Mouse (Mus musculus): ENCODE data around the gene Ranbp1. TPM values are rescaled to one million over a fixed set of nuclear protein-coding genes. Genes with fewer than 3 reads are reported as not detected.

The Ranbp1 gene
- polyA plus RNA-seq, 1 experiment, result not detected

DNA sequence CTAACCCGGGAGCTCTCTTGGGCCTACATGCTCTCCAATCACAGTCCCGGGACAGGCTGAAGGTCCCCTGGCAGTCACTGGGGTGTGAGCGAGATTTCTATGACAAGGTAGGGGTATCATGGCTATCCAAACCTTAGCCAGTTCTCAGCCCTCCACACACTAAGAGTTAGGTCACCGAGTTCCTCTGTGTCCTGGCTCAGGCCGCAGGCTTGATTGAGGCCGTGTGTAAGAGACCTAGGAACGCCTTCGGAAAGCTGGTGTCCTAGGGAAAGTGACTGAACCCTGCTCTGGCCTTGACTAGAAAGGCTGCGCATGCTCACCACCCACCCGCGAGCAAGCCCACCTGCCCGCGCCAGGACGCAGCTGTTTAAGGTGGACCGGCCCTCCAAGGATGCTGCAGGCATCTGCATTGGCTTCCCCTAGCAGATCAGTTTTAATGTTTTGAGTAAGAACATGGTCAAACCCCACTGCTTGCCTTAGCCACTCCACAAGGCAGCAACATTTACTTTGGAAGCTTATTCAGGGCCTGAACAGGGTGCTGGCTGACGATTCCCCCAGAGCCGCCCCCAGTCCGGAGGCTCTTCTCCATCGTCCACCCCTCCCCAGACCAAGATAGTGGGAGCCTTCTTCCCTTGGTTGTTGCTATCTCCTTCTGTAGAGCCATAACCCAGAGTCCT, 13.0 kb downstream of the Ranbp1 start:
- Histone ChIP-seq H3K27ac (ENCODE audit: insufficient read depth, low read depth, low read length) (peak overlapping the region; percentile 94), H3K4me3 (ENCODE audit: insufficient read depth, low read depth, low read length) (peak overlapping the region; percentile 61), H3K4me1 (ENCODE audit: control insufficient read depth, insufficient read depth, low read length) (peaks cover 28% of the 10 kb centered on the region)
- TF ChIP-seq POLR2A (IDR thresholded peaks at IDR 0.05; ENCODE audit: insufficient read depth, low read depth, low read length), result peak; percentile 14; the same call in 1 of the 2 replicates
- no peak for TF ChIP-seq CTCF (IDR thresholded peaks at IDR 0.05; ENCODE audit: insufficient read depth, low read depth, low read length)
- 2% methylated on average over 19 of the region's 19 CpGs for WGBS

DNA sequence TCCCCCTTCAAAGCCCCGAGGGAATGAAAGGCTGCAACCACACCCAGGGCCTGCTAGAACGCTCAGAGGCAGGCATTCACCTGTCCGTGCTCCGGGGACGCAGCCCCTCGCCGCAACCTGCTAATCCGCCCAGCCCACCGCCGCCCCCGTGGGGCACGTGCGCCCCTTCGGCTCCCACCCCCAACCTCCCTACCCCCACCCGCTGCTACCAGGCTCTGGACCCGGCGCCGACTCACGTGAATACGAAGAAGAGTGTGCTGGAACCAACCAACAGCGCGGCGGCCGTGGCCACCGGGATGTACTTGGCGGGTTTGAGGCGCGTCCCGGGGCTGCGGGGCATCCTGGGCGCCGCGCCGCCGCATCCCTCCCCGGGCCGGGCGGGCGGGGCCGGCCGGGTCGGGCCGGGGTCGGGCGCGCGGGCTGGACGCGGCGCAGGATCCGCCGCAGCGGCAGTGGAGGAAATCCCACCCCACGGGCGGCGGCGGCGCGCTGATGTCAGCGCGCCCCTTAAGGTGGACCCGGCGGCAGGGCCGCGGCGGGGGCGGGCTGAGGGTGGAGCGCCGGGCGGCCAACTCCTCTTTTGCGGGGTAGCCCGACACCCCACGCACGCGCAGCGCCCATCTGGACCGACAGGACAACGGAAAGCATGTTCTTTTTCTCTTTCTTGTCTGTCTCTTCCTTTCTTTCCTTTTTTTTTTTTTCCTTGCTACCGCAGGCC, 13.7 kb downstream of the Ranbp1 start, which contains the start of gene Zdhhc8:
Gene Zdhhc8, minus strand, starts transcription at position 466 of the 718 bp plus-strand sequence.
- Histone ChIP-seq H3K4me3 (ENCODE audit: insufficient read depth, low read depth, low read length) (peak within 1 kb of the TSS; percentile 61), H3K27ac (ENCODE audit: insufficient read depth, low read depth, low read length) (peak within 1 kb of the TSS; percentile 94), H3K4me1 (ENCODE audit: control insufficient read depth, insufficient read depth, low read length) (peaks cover 35% of the 10 kb centered on the region)
- peak; percentile 22; the same call in 1 of the 2 replicates for TF ChIP-seq POLR2A (IDR thresholded peaks at IDR 0.05; ENCODE audit: insufficient read depth, low read depth, low read length)
- no peak for TF ChIP-seq CTCF (IDR thresholded peaks at IDR 0.05; ENCODE audit: insufficient read depth, low read depth, low read length)
- WGBS, result under 1% methylated on average over 79 of the region's 79 CpGs

DNA sequence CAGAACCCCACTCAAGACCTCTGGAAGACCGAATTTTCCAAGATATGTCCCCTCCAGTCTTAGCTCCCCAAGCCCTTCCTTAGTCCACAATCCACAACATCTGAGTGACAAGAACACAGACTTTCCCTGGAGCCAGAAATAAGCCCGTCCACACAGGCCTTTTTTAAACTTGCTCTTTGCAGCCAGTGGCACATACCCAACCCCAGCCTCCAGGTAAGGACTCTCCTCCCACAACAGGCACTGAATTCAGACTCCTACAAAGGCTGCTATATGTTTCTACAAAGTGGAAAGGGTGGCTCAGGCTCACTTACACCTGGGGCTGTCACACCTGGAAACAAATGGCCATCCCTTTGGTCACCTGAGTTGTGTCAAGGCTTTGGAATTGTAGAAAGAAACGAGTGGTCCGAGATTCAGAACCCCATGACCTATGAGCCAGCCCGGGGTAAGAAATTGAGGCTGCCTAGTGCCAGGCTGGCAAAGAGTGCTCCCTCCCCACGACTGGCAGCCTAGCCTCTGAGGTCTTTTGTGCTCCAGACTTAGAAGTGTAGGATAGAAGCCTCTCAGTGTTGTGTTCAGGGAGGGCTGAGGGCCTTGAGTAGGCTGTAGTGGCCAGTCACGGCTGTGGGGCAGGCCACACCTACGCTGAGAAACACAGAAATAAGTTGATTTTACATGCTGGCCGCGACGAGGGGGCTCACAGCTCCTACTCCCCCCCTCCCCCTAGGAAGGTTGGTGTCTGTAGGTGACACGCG, 14.4 kb downstream of the Ranbp1 start:
- H3K4me3 ChIP-seq (ENCODE audit: insufficient read depth, low read depth, low read length), result peak overlapping the region; percentile 61
- peaks cover 42% of the 10 kb centered on the region for H3K4me1 ChIP-seq (ENCODE audit: control insufficient read depth, insufficient read depth, low read length)
- 4% methylated on average over 13 of the region's 13 CpGs for WGBS
- H3K27ac ChIP-seq (ENCODE audit: insufficient read depth, low read depth, low read length), result peak overlapping the region; percentile 2
- TF ChIP-seq POLR2A (IDR thresholded peaks at IDR 0.05; ENCODE audit: insufficient read depth, low read depth, low read length) (no peak), CTCF (IDR thresholded peaks at IDR 0.05; ENCODE audit: insufficient read depth, low read depth, low read length) (no peak)

DNA sequence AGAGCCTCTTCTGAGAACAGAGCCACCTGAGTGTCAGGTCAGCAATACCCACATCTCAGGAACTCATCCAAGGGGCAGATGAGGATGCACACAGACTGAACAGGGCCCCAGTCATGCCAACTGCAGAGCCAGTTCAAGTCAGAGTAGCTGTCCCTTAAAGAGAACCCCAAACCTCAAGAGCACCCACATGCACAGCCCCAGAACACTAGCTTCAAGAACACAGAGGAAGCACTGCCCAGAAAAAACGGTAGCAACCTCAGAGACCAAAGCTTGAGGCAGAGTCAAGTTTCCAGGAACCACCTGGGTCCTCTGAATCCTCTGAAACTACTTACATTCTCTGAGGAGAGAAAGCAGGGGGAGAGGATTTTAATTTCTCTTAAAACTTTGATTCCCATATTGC, 15.1 kb downstream of the Ranbp1 start:
- 12% methylated on average over 1 of the region's 1 CpGs for WGBS
- H3K4me1 ChIP-seq (ENCODE audit: control insufficient read depth, insufficient read depth, low read length), result peaks cover 48% of the 10 kb centered on the region
- H3K27ac ChIP-seq (ENCODE audit: insufficient read depth, low read depth, low read length), result no peak overlapping the region
- H3K4me3 ChIP-seq (ENCODE audit: insufficient read depth, low read depth, low read length), result peak overlapping the region; percentile 15
- TF ChIP-seq POLR2A (IDR thresholded peaks at IDR 0.05; ENCODE audit: insufficient read depth, low read depth, low read length), result no peak
- TF ChIP-seq CTCF (IDR thresholded peaks at IDR 0.05; ENCODE audit: insufficient read depth, low read depth, low read length), result no peak

DNA sequence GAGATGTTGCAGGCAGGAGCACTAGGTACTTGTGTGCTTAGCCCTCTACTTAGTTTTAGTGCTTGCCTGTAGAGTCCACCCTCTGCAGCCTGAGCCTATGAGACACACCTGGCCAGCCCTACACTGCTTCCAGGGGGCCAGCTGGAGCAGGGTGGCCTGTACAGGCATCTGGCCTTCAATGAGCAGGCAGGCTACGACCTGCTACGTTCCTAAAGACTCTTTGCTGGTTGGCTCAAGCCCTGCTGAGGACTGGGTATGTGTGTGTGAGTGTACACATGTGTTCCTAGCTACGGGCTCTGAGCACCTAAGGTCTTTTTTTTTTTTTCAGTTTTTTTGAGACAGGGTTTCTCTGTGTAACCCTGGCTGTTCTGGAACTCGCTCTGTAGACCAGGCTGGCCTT, 17.1 kb downstream of the Ranbp1 start:
- TF ChIP-seq CTCF (IDR thresholded peaks at IDR 0.05; ENCODE audit: insufficient read depth, low read depth, low read length), result no peak
- TF ChIP-seq POLR2A (IDR thresholded peaks at IDR 0.05; ENCODE audit: insufficient read depth, low read depth, low read length), result no peak
- 66% methylated on average over 4 of the region's 4 CpGs for WGBS
- Histone ChIP-seq H3K4me1 (ENCODE audit: control insufficient read depth, insufficient read depth, low read length) (peaks cover 63% of the 10 kb centered on the region), H3K27ac (ENCODE audit: insufficient read depth, low read depth, low read length) (peak overlapping the region; percentile 96), H3K4me3 (ENCODE audit: insufficient read depth, low read depth, low read length) (no peak overlapping the region)

DNA sequence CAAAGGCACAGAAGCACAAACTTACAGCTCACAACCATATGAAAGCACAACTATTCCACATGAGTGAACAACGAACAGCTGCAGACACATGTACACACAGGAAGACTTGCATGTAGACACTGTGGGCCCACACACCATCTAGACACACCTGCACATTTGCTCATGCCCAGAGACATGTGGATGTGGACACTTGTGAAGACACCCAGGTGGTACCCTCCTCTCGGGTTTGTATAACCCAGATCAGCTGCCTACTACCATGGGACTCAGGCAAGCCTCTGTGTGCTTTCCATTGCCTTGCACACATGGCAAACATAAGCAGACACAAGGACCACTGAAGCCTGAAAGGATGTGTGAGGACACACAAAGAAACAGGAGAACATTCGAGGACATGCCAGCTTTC, 17.5 kb downstream of the Ranbp1 start:
- TF ChIP-seq POLR2A (IDR thresholded peaks at IDR 0.05; ENCODE audit: insufficient read depth, low read depth, low read length), result no peak
- TF ChIP-seq CTCF (IDR thresholded peaks at IDR 0.05; ENCODE audit: insufficient read depth, low read depth, low read length), result no peak
- 45% methylated on average over 3 of the region's 3 CpGs for WGBS
- H3K4me1 ChIP-seq (ENCODE audit: control insufficient read depth, insufficient read depth, low read length), result peaks cover 60% of the 10 kb centered on the region
- no peak overlapping the region for H3K4me3 ChIP-seq (ENCODE audit: insufficient read depth, low read depth, low read length)
- peak overlapping the region; percentile 96 for H3K27ac ChIP-seq (ENCODE audit: insufficient read depth, low read depth, low read length)

DNA sequence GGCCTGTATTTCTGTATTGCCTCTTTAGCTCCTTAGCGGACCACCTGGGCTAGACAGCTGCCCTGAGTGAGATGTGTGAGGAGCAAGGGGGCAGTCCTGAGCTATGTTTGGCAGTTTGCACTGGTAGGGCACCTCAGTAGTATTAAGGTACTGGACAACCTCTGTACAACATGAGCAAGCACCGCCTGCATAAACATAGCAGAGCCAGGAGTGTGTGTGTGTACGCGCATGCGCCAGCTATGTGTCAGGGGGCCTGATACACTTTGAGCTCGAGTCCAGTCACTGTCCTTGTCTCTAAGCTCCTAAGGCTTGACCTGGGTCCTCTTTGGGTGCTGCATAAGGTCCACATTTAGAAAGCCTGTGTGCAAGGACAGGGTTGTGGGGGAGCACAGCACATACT, 17.9 kb downstream of the Ranbp1 start:
- WGBS, result 65% methylated on average over 6 of the region's 6 CpGs
- peaks cover 56% of the 10 kb centered on the region for H3K4me1 ChIP-seq (ENCODE audit: control insufficient read depth, insufficient read depth, low read length)
- TF ChIP-seq CTCF (IDR thresholded peaks at IDR 0.05; ENCODE audit: insufficient read depth, low read depth, low read length), result no peak
- no peak for TF ChIP-seq POLR2A (IDR thresholded peaks at IDR 0.05; ENCODE audit: insufficient read depth, low read depth, low read length)
- H3K27ac ChIP-seq (ENCODE audit: insufficient read depth, low read depth, low read length), result peak overlapping the region; percentile 96
- no peak overlapping the region for H3K4me3 ChIP-seq (ENCODE audit: insufficient read depth, low read depth, low read length)

DNA sequence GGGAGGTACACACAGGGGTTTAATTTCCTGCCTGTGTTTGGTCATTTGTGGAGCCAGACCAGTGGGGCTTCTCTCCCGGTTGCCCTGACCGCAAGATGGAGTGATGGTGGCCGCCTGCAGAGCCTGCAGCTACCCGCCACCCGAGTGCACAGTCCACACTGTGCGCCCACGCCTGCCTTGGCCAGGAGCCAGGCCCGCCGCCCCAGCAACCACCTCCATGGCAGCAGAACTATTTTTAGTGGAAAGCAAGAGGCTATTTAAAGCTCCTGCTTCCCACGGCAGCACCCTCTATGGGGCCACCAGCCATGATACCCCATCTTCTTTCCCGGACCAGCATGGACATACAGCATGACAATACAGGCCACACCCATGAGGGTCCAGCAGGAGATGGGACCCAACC, 18.9 kb downstream of the Ranbp1 start:
- Histone ChIP-seq H3K4me1 (ENCODE audit: control insufficient read depth, insufficient read depth, low read length) (peaks cover 57% of the 10 kb centered on the region), H3K27ac (ENCODE audit: insufficient read depth, low read depth, low read length) (peak overlapping the region; percentile 96), H3K4me3 (ENCODE audit: insufficient read depth, low read depth, low read length) (peak overlapping the region; percentile 24)
- TF ChIP-seq POLR2A (IDR thresholded peaks at IDR 0.05; ENCODE audit: insufficient read depth, low read depth, low read length), result 0 out of 2 replicates have a peak, but pooled peaks have one; percentile 19
- TF ChIP-seq CTCF (IDR thresholded peaks at IDR 0.05; ENCODE audit: insufficient read depth, low read depth, low read length), result no peak
- 4% methylated on average over 11 of the region's 11 CpGs for WGBS
